Mouse (Mus musculus) heart, embryonic 13.5 days (tissue): ENCODE data around the gene Olfr170. TPM values are rescaled to one million over a fixed set of nuclear protein-coding genes. Genes with fewer than 3 reads are reported as not detected.
"Not testable (repeated sequence)": the region's sequence is repeated elsewhere in the genome, so short reads cannot be mapped to it uniquely, and the experiment has no call there.

Experiments used
- ATAC-seq: fragments of 200-750 bp; cut with Nextera tagmentation; 2 replicates; pipeline ENCODE4 v1.8.0; 2017; ENCODE audit warnings: moderate TSS enrichment; ENCODE audit not compliant: insufficient number of reproducible peaks, low FRiP score, low TSS enrichment; ENCODE audit errors: extremely low read depth
- H3K27ac ChIP-seq: fragments of 300-500 bp; sonication (generic); replicated peaks from 2 replicates; pipeline ENCODE4 v1.5.1; 2015; ENCODE audit warnings: moderate library complexity, mild to moderate bottlenecking, inconsistent platforms
- H3K27me3 ChIP-seq: fragments of 300-500 bp; sonication (generic); replicated peaks from 2 replicates; pipeline ENCODE4 v1.6.1; 2015; ENCODE audit warnings: mild to moderate bottlenecking, inconsistent platforms
- H3K36me3 ChIP-seq: fragments of 300-500 bp; sonication (generic); 2 replicates; pipeline ENCODE4 v1.6.1; 2015; ENCODE audit warnings: mild to moderate bottlenecking, inconsistent platforms
- H3K4me1 ChIP-seq: fragments of 300-500 bp; sonication (generic); 2 replicates; pipeline ENCODE4 v1.6.1; 2015; ENCODE audit warnings: inconsistent platforms
- H3K4me2 ChIP-seq: fragments of 300-500 bp; sonication (generic); 2 replicates; pipeline ENCODE4 v1.6.1; 2015; ENCODE audit warnings: inconsistent platforms, mild to moderate bottlenecking, moderate library complexity
- H3K4me3 ChIP-seq: fragments of 300-500 bp; sonication (generic); 2 replicates; pipeline ENCODE4 v1.5.1; 2015; ENCODE audit warnings: moderate library complexity, mild to moderate bottlenecking, inconsistent platforms
- H3K9ac ChIP-seq: fragments of 300-500 bp; sonication (generic); 2 replicates; pipeline ENCODE4 v1.6.1; 2015; ENCODE audit warnings: inconsistent platforms, mild to moderate bottlenecking, moderate library complexity
- H3K9me3 ChIP-seq: fragments of 300-500 bp; sonication (generic); 2 replicates; pipeline ENCODE4 v1.6.1; 2016; ENCODE audit warnings: inconsistent platforms
- WGBS: fragments of 180-500 bp; shearing (Covaris S2); methylation state at CpG from one replicate; pipeline ENCODE4 v1.1.7; 2015; ENCODE audit warnings: mixed read lengths; 5-methylcytosine and 5-hydroxymethylcytosine counted together
- polyA plus RNA-seq: library from polyadenylated mRNA; unstranded; fragments of >200 nt; fragmentation: Nextera tagmentation; extraction: Ambion mirVana; gene quantifications from 2 replicates; pipeline ENCODE4 v1.2.1, GENCODE M21; 2015

The Olfr170 gene
- not detected in 2 replicates for polyA plus RNA-seq

DNA sequence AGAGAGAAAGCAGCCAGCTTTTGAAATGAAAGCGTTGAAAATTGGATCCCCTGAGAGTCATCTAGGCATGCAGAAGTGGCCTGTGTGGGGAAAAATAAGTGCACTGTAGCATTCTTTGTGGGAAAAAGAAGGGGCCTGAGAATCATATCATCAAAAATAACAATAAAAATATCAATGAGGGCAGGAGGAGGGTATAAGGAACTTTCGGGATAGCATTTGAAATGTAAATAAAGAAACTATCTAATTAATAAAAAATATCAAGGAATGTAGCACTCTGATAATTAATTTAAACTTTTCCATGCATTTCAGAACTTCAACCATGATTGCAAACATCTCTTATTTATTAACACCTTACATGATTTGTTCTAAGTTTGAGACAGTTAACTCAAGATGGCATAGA, at the start of gene Olfr170:
Gene Olfr170 (minus strand): TSS at position 101 of the 400 bp plus-strand sequence.
- not testable (repeated sequence) for H3K9me3 ChIP-seq, H3K27ac ChIP-seq, H3K4me3 ChIP-seq, H3K9ac ChIP-seq, H3K36me3 ChIP-seq, H3K27me3 ChIP-seq, ATAC-seq, H3K4me2 ChIP-seq, H3K4me1 ChIP-seq
- 75% methylated on average over 2 of the region's 2 CpGs for WGBS

DNA sequence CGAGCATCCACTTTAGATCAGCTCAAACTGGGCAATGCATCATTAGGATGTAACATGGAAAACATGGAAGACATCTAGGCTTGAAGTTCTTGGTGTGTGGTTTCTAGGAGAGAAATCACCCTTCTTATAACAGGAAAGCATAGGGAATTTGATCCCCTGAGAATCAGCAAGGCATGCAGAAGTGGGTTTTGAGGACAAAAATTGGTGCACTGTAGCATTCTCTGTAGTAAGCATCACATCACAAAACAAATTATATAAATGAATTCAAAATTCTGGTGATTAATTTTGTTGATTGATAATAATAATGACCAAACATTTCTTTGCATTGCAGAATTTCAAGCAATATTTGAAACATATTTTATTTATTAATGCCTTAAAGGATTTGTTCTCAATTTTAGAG, 18.1 kb upstream of the Olfr170 start, which contains the start of gene Olfr171:
Gene Olfr171 (minus strand): TSS at position 101 of the 400 bp plus-strand sequence.
- Histone ChIP-seq H3K4me3 (no peak within 1 kb of the TSS), H3K4me1 (no peaks in the 10 kb centered on the region), H3K4me2 (no peak within 1 kb of the TSS), H3K9ac (no peak within 1 kb of the TSS), H3K27ac (no peak within 1 kb of the TSS), H3K27me3 (no peaks in the 10 kb centered on the region), H3K36me3 (no peaks in the 10 kb centered on the region), H3K9me3 (no peaks in the 10 kb centered on the region; the same call in 1 of the 2 replicates)
- WGBS, result 68% methylated on average over 1 of the region's 1 CpGs
- no peak for ATAC-seq

DNA sequence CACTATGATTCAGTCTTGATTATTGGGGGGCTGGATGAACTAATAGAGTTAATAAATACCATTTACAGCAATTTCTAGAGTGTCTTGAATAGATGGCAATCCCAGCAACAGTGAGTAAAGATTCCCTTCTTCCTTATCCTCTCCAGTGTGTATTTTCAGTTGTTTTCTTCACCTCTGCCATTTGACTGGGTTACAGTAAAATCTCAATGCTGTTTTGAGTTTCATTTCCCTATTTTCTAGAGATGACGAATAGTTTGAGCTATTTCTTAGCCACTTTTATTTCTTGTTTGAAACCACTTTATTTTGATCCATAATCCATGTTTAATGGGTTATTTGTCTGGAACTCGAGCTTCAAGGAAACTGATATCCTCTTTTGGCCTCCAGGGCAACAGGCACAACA, 8.5 kb downstream of the Olfr170 start:
- H3K4me3 ChIP-seq, result no peak overlapping the region
- no peaks in the 10 kb centered on the region for H3K4me1 ChIP-seq
- H3K9me3 ChIP-seq, result 0 out of 2 replicates have a peak, but pooled peaks cover 5% of the 10 kb centered on the region
- no peaks in the 10 kb centered on the region for H3K27me3 ChIP-seq
- 37% methylated on average over 2 of the region's 2 CpGs for WGBS
- no peak overlapping the region for H3K9ac ChIP-seq
- H3K27ac ChIP-seq, result no peak overlapping the region
- ATAC-seq, result no peak
- no peak overlapping the region for H3K4me2 ChIP-seq
- no peaks in the 10 kb centered on the region for H3K36me3 ChIP-seq

DNA sequence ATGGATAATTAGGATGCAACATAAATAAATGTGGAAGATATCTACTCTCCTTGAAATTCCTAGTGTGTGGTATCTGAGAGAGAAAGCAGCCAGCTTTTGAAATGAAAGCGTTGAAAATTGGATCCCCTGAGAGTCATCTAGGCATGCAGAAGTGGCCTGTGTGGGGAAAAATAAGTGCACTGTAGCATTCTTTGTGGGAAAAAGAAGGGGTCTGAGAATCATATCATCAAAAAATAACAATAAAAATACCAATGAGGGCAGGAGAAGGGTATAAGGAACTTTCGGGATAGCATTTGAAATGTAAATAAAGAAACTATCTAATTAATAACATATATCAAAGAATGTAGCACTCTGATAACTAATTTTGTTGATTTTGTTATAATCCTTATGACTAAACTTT, 40.0 kb downstream of the Olfr170 start, which contains the start of gene Olfr169:
Gene Olfr169 (minus strand): TSS at position 101 of the 400 bp plus-strand sequence.
- H3K4me3 ChIP-seq, H3K9ac ChIP-seq, H3K27me3 ChIP-seq, H3K4me1 ChIP-seq, H3K27ac ChIP-seq, ATAC-seq, H3K4me2 ChIP-seq, H3K36me3 ChIP-seq, H3K9me3 ChIP-seq: not testable (repeated sequence)
- 70% methylated on average over 2 of the region's 2 CpGs for WGBS

Other genes starting within 250 kb of the Olfr170 start
- gene Olfr165, start 188.7 kb downstream of the Olfr170 start, polyA plus RNA-seq, result not detected in 2 replicates
- gene Olfr166, start 128.2 kb downstream of the Olfr170 start, polyA plus RNA-seq, result not detected in 2 replicates
- not detected in 2 replicates for gene Olfr167, start 89.6 kb downstream of the Olfr170 start, polyA plus RNA-seq
- gene Olfr168, start 76.3 kb downstream of the Olfr170 start, polyA plus RNA-seq, result not detected in 2 replicates
- gene Olfr169, start 40.1 kb downstream of the Olfr170 start, polyA plus RNA-seq, result not detected in 2 replicates
- gene Olfr171, start 18.0 kb upstream of the Olfr170 start, polyA plus RNA-seq, result not detected in 2 replicates
- gene Lamp3, start 94.5 kb upstream of the Olfr170 start, polyA plus RNA-seq, result 0.04 and 0.11 TPM in 2 replicates
- gene B3gnt5, start 148.3 kb upstream of the Olfr170 start, polyA plus RNA-seq, result 11.5 and 15.2 TPM in 2 replicates